Mouse (Mus musculus) forebrain, embryonic 10.5 days (tissue): ENCODE data around the gene Acot4. TPM values are rescaled to one million over a fixed set of nuclear protein-coding genes. Genes with fewer than 3 reads are reported as not detected.
A peak's percentile ranks its signal among the peaks of the same experiment; 100 is the strongest.
"Not testable (repeated sequence)": the region's sequence is repeated elsewhere in the genome, so short reads cannot be mapped to it uniquely, and the experiment has no call there.

ENCODE experiments used
- DNase-seq: peaks from one replicate; pipeline ENCODE4 v3.0.0-alpha.2; 2017; ENCODE audit warnings: low spot score; ENCODE audit errors: extremely low spot score
- H3K27ac ChIP-seq: fragments of 300-500 bp; sonication (generic); 2 replicates; pipeline ENCODE4 v1.5.1; 2016; ENCODE audit warnings: mild to moderate bottlenecking
- H3K27me3 ChIP-seq: fragments of 300-500 bp; sonication (generic); 2 replicates; pipeline ENCODE4 v1.6.1; 2016; ENCODE audit warnings: mild to moderate bottlenecking; ENCODE audit not compliant: poor library complexity, severe bottlenecking
- H3K36me3 ChIP-seq: fragments of 300-500 bp; sonication (generic); replicated peaks from 2 replicates; pipeline ENCODE4 v1.6.1; 2016; ENCODE audit warnings: mild to moderate bottlenecking, moderate library complexity
- H3K4me1 ChIP-seq: fragments of 300-500 bp; sonication (generic); 2 replicates; pipeline ENCODE4 v1.6.1; 2016
- H3K4me3 ChIP-seq: fragments of 300-500 bp; sonication (generic); 2 replicates; pipeline ENCODE4 v1.5.1; 2016; ENCODE audit warnings: mild to moderate bottlenecking, moderate library complexity
- H3K9me3 ChIP-seq: fragments of 300-500 bp; sonication (generic); 2 replicates; pipeline ENCODE4 v1.6.1; 2016; ENCODE audit warnings: mild to moderate bottlenecking, moderate library complexity
- WGBS: fragments of 180-500 bp; shearing (Covaris S2); methylation state at CpG from one replicate; pipeline ENCODE4 v1.1.7; 2016; 5-methylcytosine and 5-hydroxymethylcytosine counted together
- polyA plus RNA-seq: library from polyadenylated mRNA; unstranded; fragments of >200 nt; fragmentation: Nextera tagmentation; extraction: Ambion mirVana; gene quantifications from 2 replicates; pipeline ENCODE4 v1.2.1, GENCODE M21; 2016

The Acot4 gene
- polyA plus RNA-seq, 1 experiment from 2014 or later, result 0.15 TPM

DNA sequence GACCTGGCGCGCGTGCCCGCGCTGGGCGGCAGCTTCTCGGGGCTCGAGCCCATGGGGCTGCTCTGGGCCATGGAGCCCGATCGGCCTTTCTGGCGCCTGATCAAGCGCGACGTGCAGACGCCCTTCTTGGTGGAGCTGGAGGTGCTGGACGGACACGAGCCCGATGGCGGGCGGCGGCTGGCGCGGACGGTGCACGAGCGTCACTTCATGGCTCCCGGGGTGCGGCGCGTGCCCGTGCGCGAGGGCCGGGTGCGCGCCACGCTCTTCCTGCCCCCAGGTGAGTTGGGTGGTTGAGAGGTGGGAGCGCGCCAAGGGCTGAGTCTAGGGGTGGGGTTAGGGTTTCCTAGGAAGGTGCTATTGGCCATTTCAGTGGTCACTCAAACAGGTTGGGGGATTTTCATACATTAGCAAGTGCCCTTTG lies 522 bp downstream of the Acot4 start, which contains the start of gene Gm49366:
Gene Gm49366, plus strand, starts transcription at position 245 of the 421 bp plus-strand sequence.
- peak within 1 kb of the TSS; percentile 58 for H3K27ac ChIP-seq
- peaks cover 14% of the 10 kb centered on the region for H3K27me3 ChIP-seq
- DNase-seq, result peak; percentile 24
- H3K4me3 ChIP-seq, result peak within 1 kb of the TSS; percentile 53
- H3K36me3 ChIP-seq, H3K4me1 ChIP-seq: not testable (repeated sequence)
- H3K9me3 ChIP-seq, result peaks cover 16% of the 10 kb centered on the region
- WGBS, result 7% methylated on average over 38 of the region's 39 CpGs

- DNase-seq, result no peak
- Histone ChIP-seq H3K4me3 (no peak overlapping the region), H3K27ac (no peak overlapping the region), H3K4me1 (peaks cover 3% of the 10 kb centered on the region; the same call in 1 of the 2 replicates), H3K27me3 (peaks cover 10% of the 10 kb centered on the region), H3K9me3 (peaks cover 16% of the 10 kb centered on the region), H3K36me3 (no peaks in the 10 kb centered on the region)
- WGBS, result 93% methylated on average over 5 of the region's 5 CpGs
Measured at GRCm38 (mm10) chr12:84042248-84042647, 4.1 kb downstream of the Acot4 start.

GRCm38 (mm10) chr12:84044045-84044444 lies 5.9 kb downstream of the Acot4 start:
- no peak overlapping the region for H3K4me3 ChIP-seq
- 72% methylated on average over 2 of the region's 2 CpGs for WGBS
- DNase-seq, result no peak
- peaks cover 34% of the 10 kb centered on the region for H3K9me3 ChIP-seq
- H3K36me3 ChIP-seq, result no peaks in the 10 kb centered on the region
- H3K27ac ChIP-seq, result no peak overlapping the region
- H3K27me3 ChIP-seq, result no peaks in the 10 kb centered on the region
- H3K4me1 ChIP-seq, result no peaks in the 10 kb centered on the region

DNA sequence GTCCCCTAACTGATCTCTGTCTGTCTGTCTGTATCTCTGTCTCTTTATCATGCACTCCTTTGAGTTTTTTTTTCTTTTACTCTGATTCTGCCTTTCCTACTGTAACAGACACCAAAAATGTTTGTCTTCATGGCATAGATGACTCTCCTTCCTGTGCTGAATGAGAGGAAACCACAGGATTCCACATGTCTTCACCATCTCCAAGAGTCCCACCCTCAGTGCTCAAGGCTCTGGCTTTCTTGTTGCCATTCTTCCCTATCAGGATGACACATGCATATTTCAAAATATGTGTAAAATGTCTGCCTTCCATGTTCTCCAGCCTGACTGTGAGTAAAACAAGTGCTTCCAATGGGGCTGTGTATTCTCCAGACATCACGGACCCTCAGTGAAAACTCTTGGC lies 8.7 kb downstream of the Acot4 start:
- WGBS, result 91% methylated on average over 1 of the region's 1 CpGs
- no peak for DNase-seq
- Histone ChIP-seq H3K9me3 (peaks cover 18% of the 10 kb centered on the region), H3K4me1 (no peaks in the 10 kb centered on the region), H3K27ac (no peak overlapping the region), H3K27me3 (peaks cover 6% of the 10 kb centered on the region), H3K4me3 (no peak overlapping the region), H3K36me3 (no peaks in the 10 kb centered on the region)

DNA sequence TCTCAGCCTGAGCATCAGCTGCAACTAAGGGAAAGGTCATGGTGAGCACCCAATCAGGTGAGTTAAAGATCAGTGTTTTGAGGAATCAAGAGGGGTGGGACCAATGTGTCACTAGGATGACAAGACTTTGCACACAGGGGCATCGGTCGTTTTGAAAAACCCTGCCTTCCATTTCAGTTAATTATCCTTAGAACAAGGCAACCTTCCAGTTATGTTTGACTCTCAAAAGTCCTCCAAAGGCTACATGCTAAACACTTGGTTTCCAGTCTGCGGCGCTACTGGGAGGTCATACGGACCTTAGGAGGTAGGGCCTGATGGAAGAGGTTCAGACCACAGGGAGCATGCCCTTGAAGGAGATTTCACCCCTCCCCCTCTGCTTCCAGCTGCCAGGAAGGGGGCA lies 12.6 kb downstream of the Acot4 start:
- H3K4me1 ChIP-seq, H3K36me3 ChIP-seq, DNase-seq, H3K27ac ChIP-seq, H3K4me3 ChIP-seq: not testable (repeated sequence)
- WGBS, result 92% methylated on average over 5 of the region's 5 CpGs
- H3K27me3 ChIP-seq, result peaks cover 44% of the 10 kb centered on the region
- peaks cover 18% of the 10 kb centered on the region for H3K9me3 ChIP-seq

DNA sequence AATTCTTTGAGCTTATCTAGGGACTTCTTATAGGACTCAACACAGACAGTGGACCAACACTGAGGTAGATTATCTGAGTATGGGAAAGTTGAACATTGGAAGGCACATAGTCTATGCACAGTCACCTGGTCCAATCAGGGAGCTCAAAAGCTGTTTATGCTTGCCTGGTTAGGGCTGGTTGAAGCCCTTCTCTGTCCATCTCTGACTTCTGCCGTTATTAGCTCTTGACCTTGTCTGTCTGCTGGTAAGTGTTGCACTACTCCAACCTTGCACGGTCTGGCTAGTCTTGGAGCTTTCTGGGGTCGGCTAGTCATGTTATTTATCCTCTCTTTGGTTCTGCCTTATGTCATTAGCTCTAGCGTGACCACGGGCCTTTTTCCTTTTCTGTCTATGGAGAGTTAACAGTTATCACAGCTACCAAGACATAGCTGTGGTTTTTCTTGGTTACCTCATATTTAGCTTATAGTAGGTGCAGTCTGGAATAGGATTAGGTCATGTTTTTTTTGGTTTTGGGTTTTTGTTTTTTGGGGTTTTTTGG lies 13.8 kb downstream of the Acot4 start, which contains the start of gene Acot3:
Gene Acot3, plus strand, starts transcription at position 208 of the 538 bp plus-strand sequence.
- Histone ChIP-seq H3K4me1 (peaks cover 10% of the 10 kb centered on the region), H3K9me3 (peaks cover 18% of the 10 kb centered on the region), H3K4me3 (no peak within 1 kb of the TSS), H3K27ac (no peak within 1 kb of the TSS), H3K27me3 (peaks cover 48% of the 10 kb centered on the region), H3K36me3 (no peaks in the 10 kb centered on the region)
- 89% methylated on average over 5 of the region's 5 CpGs for WGBS
- no peak for DNase-seq

GRCm38 (mm10) chr12:84052609-84053008 lies 14.4 kb downstream of the Acot4 start:
- Histone ChIP-seq H3K36me3 (no peaks in the 10 kb centered on the region), H3K4me3 (no peak overlapping the region), H3K27ac (no peak overlapping the region), H3K4me1 (peaks cover 10% of the 10 kb centered on the region), H3K9me3 (peaks cover 14% of the 10 kb centered on the region), H3K27me3 (peaks cover 48% of the 10 kb centered on the region)
- 87% methylated on average over 7 of the region's 7 CpGs for WGBS
- DNase-seq, result no peak

- H3K27ac ChIP-seq, result peak overlapping the region; percentile 60; the same call in 1 of the 2 replicates
- no peaks in the 10 kb centered on the region for H3K36me3 ChIP-seq
- DNase-seq, result no peak
- peaks cover 10% of the 10 kb centered on the region for H3K4me1 ChIP-seq
- 16% methylated on average over 16 of the region's 16 CpGs for WGBS
- peaks cover 48% of the 10 kb centered on the region for H3K27me3 ChIP-seq
- H3K4me3 ChIP-seq, result peak overlapping the region; percentile 57
- peaks cover 9% of the 10 kb centered on the region for H3K9me3 ChIP-seq
Measured at GRCm38 (mm10) chr12:84053173-84053572, 15.0 kb downstream of the Acot4 start.

DNA sequence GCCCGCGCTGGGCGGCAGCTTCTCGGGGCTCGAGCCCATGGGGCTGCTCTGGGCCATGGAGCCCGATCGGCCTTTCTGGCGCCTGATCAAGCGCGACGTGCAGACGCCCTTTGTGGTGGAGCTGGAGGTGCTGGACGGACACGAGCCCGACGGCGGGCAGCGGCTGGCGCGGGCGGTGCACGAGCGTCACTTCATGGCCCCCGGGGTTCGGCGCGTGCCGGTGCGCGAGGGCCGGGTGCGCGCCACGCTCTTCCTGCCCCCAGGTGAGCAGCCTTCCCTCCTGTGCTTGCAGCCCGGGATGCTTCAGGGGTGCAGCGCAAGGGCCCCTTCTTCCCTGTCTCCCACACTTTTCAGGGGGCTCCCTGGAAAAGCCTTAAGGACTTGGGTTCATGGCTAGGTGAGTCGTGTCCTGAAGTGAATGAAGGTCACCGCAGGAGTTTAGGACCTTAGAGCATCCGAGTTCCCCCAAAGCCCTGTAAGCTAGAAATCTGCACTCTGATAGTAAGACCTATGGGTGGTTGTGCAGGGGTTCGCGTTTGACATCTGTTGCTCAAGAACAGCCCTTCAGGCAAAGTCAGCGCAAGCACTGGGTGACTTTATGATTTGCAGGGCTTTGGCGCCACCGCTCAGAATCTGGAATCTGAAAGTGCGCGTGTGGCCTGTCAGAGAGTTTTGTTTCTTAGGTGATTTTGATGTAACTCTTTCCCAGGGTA lies 15.7 kb downstream of the Acot4 start:
- DNase-seq, result no peak
- Histone ChIP-seq H3K27ac (peak overlapping the region; percentile 60; the same call in 1 of the 2 replicates), H3K9me3 (peaks cover 2% of the 10 kb centered on the region; the same call in 1 of the 2 replicates), H3K4me1 (peaks cover 10% of the 10 kb centered on the region), H3K4me3 (peak overlapping the region; percentile 57), H3K36me3 (no peaks in the 10 kb centered on the region), H3K27me3 (peaks cover 48% of the 10 kb centered on the region)
- WGBS, result 2% methylated on average over 42 of the region's 46 CpGs

GRCm38 (mm10) chr12:84060946-84061345 lies 22.8 kb downstream of the Acot4 start:
- no peaks in the 10 kb centered on the region for H3K4me1 ChIP-seq
- 0 out of 2 replicates have a peak, but pooled peaks cover 2% of the 10 kb centered on the region for H3K27me3 ChIP-seq
- no peak overlapping the region for H3K4me3 ChIP-seq
- H3K27ac ChIP-seq, result no peak overlapping the region
- no peak for DNase-seq
- H3K9me3 ChIP-seq, result no peaks in the 10 kb centered on the region
- H3K36me3 ChIP-seq, result no peaks in the 10 kb centered on the region
- 33% methylated on average over 2 of the region's 2 CpGs for WGBS

GRCm38 (mm10) chr12:84062336-84062735 lies 24.2 kb downstream of the Acot4 start:
- DNase-seq, result no peak
- Histone ChIP-seq H3K9me3 (no peaks in the 10 kb centered on the region), H3K4me3 (no peak overlapping the region), H3K4me1 (no peaks in the 10 kb centered on the region), H3K36me3 (no peaks in the 10 kb centered on the region), H3K27ac (no peak overlapping the region), H3K27me3 (peaks cover 8% of the 10 kb centered on the region)
- 94% methylated on average over 20 of the region's 20 CpGs for WGBS

- Histone ChIP-seq H3K27ac (no peak overlapping the region), H3K9me3 (no peaks in the 10 kb centered on the region), H3K4me3 (no peak overlapping the region), H3K27me3 (peaks cover 16% of the 10 kb centered on the region), H3K36me3 (no peaks in the 10 kb centered on the region), H3K4me1 (no peaks in the 10 kb centered on the region)
- no peak for DNase-seq
- WGBS, result 70% methylated on average over 5 of the region's 5 CpGs
Measured at GRCm38 (mm10) chr12:84063228-84063627, 25.0 kb downstream of the Acot4 start.

- Histone ChIP-seq H3K9me3 (no peaks in the 10 kb centered on the region), H3K27ac (no peak overlapping the region), H3K4me1 (0 out of 2 replicates have a peak, but pooled peaks cover 4% of the 10 kb centered on the region), H3K4me3 (no peak overlapping the region), H3K27me3 (peaks cover 22% of the 10 kb centered on the region), H3K36me3 (no peaks in the 10 kb centered on the region)
- DNase-seq, result no peak
- 87% methylated on average over 2 of the region's 2 CpGs for WGBS
Measured at GRCm38 (mm10) chr12:84063833-84064232, 25.7 kb downstream of the Acot4 start.
